Mouse (Mus musculus) CH12.LX (cell line): ENCODE measurements around the gene Dnajc30. TPM values are rescaled to one million over a fixed set of nuclear protein-coding genes. Genes with fewer than 3 reads are reported as not detected.

Source experiments
- DNase-seq: peaks from one replicate; pipeline ENCODE4 v3.0.0-alpha.2; 2013; ENCODE audit errors: extremely low read depth
- H3K27ac ChIP-seq: 2 replicates; pipeline ENCODE4 v1.5.1; 2012; ENCODE audit warnings: low read depth, mild to moderate bottlenecking, control low read depth, moderate library complexity; ENCODE audit not compliant: insufficient read depth
- H3K27me3 ChIP-seq: replicated peaks from 2 replicates; pipeline ENCODE3; 2012; ENCODE audit warnings: inconsistent platforms
- H3K36me3 ChIP-seq, 2 experiments: replicated peaks in 1 of 2; 2 replicates each; pipeline versions ENCODE3 to v1.6.1; 2012; ENCODE audit warnings: inconsistent platforms in 1 of 2, low read length in 1 of 2, mild to moderate bottlenecking in 1 of 2, mixed read lengths in 1 of 2, moderate library complexity in 1 of 2; ENCODE audit not compliant: control insufficient read depth in 1 of 2, insufficient read depth in 1 of 2
- H3K4me1 ChIP-seq, 2 experiments: 2 replicates each; pipeline ENCODE4 v1.6.1; 2012; ENCODE audit warnings: inconsistent platforms in 1 of 2, moderate library complexity in 1 of 2; ENCODE audit not compliant: insufficient read depth in 2 of 2, control insufficient read depth in 1 of 2
- H3K4me2 ChIP-seq: 2 replicates; pipeline ENCODE4 v1.6.1; 2012; ENCODE audit warnings: low read depth, mild to moderate bottlenecking, control low read depth; ENCODE audit not compliant: poor library complexity, insufficient read depth, severe bottlenecking
- H3K4me3 ChIP-seq, 3 experiments: fragments of 150-350 bp in 1 of 3; sonication (generic) in 1 of 3; replicated peaks in 1 of 3; 2 replicates each; pipeline versions ENCODE3 to v1.5.1; 2011 to 2012; ENCODE audit warnings: low read depth in 2 of 3, low read length in 2 of 3, mild to moderate bottlenecking in 2 of 3, moderate library complexity in 2 of 3, control low read depth in 1 of 3, improper control_type of control experiment in 1 of 3, inconsistent platforms in 1 of 3, mixed read lengths in 1 of 3; ENCODE audit not compliant: poor library complexity in 1 of 3
- H3K79me2 ChIP-seq: replicated peaks from 2 replicates; pipeline ENCODE4 v1.6.1; 2012; ENCODE audit warnings: mild to moderate bottlenecking, moderate library complexity; ENCODE audit not compliant: control insufficient read depth, poor library complexity, insufficient read depth, severe bottlenecking; ENCODE audit errors: extremely low read depth
- H3K9ac ChIP-seq: 2 replicates; pipeline ENCODE4 v1.6.1; 2012; ENCODE audit warnings: low read depth, mild to moderate bottlenecking, control low read depth, moderate library complexity; ENCODE audit not compliant: insufficient read depth
- H3K9me3 ChIP-seq: replicated peaks from 2 replicates; pipeline ENCODE3; 2012; ENCODE audit warnings: low read length, inconsistent platforms, mixed read lengths
- CTCF ChIP-seq, 2 experiments: IDR thresholded peaks in 1 of 2; conservative IDR thresholded peaks in 1 of 2; 2 replicates each; pipeline ENCODE4 v1.5.1; 2011 to 2012; ENCODE audit warnings: low read depth in 2 of 2, low read length in 2 of 2, improper control_type of control experiment in 1 of 2, inconsistent platforms in 1 of 2, mild to moderate bottlenecking in 1 of 2, moderate library complexity in 1 of 2
- ELF1 ChIP-seq: IDR thresholded peaks from 2 replicates; pipeline ENCODE4 v1.6.1; 2014; ENCODE audit warnings: low read depth, mild to moderate bottlenecking, inconsistent platforms, low read length, improper control_type of control experiment
- EP300 ChIP-seq: IDR thresholded peaks from 2 replicates; pipeline ENCODE4 v1.6.1; 2011; ENCODE audit warnings: low read length, improper control_type of control experiment
- HCFC1 ChIP-seq: IDR thresholded peaks from 2 replicates; pipeline ENCODE4 v1.6.1; 2012; ENCODE audit warnings: low read depth, mild to moderate bottlenecking, inconsistent platforms, low read length, improper control_type of control experiment
- JUN ChIP-seq: IDR thresholded peaks from 2 replicates; pipeline ENCODE4 v1.6.1; 2011; ENCODE audit warnings: low read depth, mild to moderate bottlenecking, low read length, improper control_type of control experiment, moderate library complexity; ENCODE audit not compliant: insufficient read depth
- KAT2A ChIP-seq: IDR thresholded peaks from 2 replicates; pipeline ENCODE4 v1.6.1; 2012; ENCODE audit warnings: low read length, improper control_type of control experiment, inconsistent platforms; ENCODE audit not compliant: insufficient replicate concordance
- MAFK ChIP-seq: IDR thresholded peaks from 2 replicates; pipeline ENCODE4 v1.6.1; 2011; ENCODE audit warnings: low read length, improper control_type of control experiment; ENCODE audit not compliant: insufficient replicate concordance
- MAZ ChIP-seq: IDR thresholded peaks from 2 replicates; pipeline ENCODE4 v1.6.1; 2012; ENCODE audit warnings: low read depth, mild to moderate bottlenecking, inconsistent platforms, low read length, improper control_type of control experiment, moderate library complexity
- MEF2A ChIP-seq: IDR thresholded peaks from 2 replicates; pipeline ENCODE4 v1.6.1; 2014; ENCODE audit warnings: low read depth, mild to moderate bottlenecking, inconsistent platforms, low read length, improper control_type of control experiment, borderline replicate concordance
- MYC ChIP-seq: IDR thresholded peaks from 2 replicates; pipeline ENCODE4 v1.6.1; 2011; ENCODE audit warnings: low read depth, mild to moderate bottlenecking, improper control_type of control experiment, low read length
- NELFE ChIP-seq: IDR thresholded peaks from 2 replicates; pipeline ENCODE4 v1.6.1; 2011; ENCODE audit warnings: low read depth, low read length, improper control_type of control experiment
- POLR2A ChIP-seq: IDR thresholded peaks from 2 replicates; pipeline ENCODE4 v1.6.1; 2011; ENCODE audit warnings: low read depth, mild to moderate bottlenecking, improper control_type of control experiment, low read length
- POLR2AphosphoS2 ChIP-seq: IDR thresholded peaks from 2 replicates; pipeline ENCODE4 v1.6.1; 2011; ENCODE audit warnings: low read depth, low read length, improper control_type of control experiment
- RAD21 ChIP-seq: IDR thresholded peaks from 2 replicates; pipeline ENCODE4 v1.6.1; 2011; ENCODE audit warnings: low read depth, mild to moderate bottlenecking, low read length, improper control_type of control experiment, moderate library complexity
- SIN3A ChIP-seq: IDR thresholded peaks from 2 replicates; pipeline ENCODE4 v1.6.1; 2012; ENCODE audit warnings: low read length, improper control_type of control experiment, inconsistent platforms
- SMC3 ChIP-seq: IDR thresholded peaks from 2 replicates; pipeline ENCODE4 v1.6.1; 2011; ENCODE audit warnings: low read depth, low read length, improper control_type of control experiment
- UBTF ChIP-seq: IDR thresholded peaks from 2 replicates; pipeline ENCODE4 v1.6.1; 2012; ENCODE audit warnings: low read depth, mild to moderate bottlenecking, inconsistent platforms, low read length, improper control_type of control experiment, moderate library complexity
- USF1 ChIP-seq: IDR thresholded peaks from 2 replicates; pipeline ENCODE4 v1.6.1; 2014; ENCODE audit warnings: low read depth, mild to moderate bottlenecking, inconsistent platforms, low read length, improper control_type of control experiment
- ZC3H11A ChIP-seq: IDR thresholded peaks from 2 replicates; pipeline ENCODE4 v1.6.1; 2012; ENCODE audit warnings: low read depth, mild to moderate bottlenecking, inconsistent platforms, low read length, improper control_type of control experiment
- ZKSCAN1 ChIP-seq: IDR thresholded peaks from 2 replicates; pipeline ENCODE4 v1.6.1; 2012; ENCODE audit warnings: low read depth, inconsistent platforms, low read length, improper control_type of control experiment, borderline replicate concordance
- ZMIZ1 ChIP-seq: IDR thresholded peaks from 2 replicates; pipeline ENCODE4 v1.6.1; 2012; ENCODE audit warnings: low read depth, mild to moderate bottlenecking, inconsistent platforms, low read length, improper control_type of control experiment
- dilution Hi-C: fragments of 300-500 bp; cut with MboI; formaldehyde crosslinking; loops from 2 replicates; pipeline ENCODE4 v1.14.3; 2020; ENCODE audit warnings: low sequenced_read_pairs; ENCODE audit not compliant: extremely low pct_unique_long_range_greater_than_20kb, extremely low pct_ligation_motif_present
- in situ Hi-C: fragments of 300-500 bp; cut with MboI; formaldehyde crosslinking; loops from 3 replicates; pipeline ENCODE4 v1.14.3; 2019; ENCODE audit warnings: low sequenced_read_pairs, low pct_ligation_motif_present, low pct_unique_long_range_greater_than_20kb, mixed read lengths
- polyA plus RNA-seq: library from polyadenylated mRNA; unstranded; fragments of >175 nt; gene quantifications from 2 replicates; pipeline ENCODE4 v1.2.1, GENCODE M21; 2012; ENCODE audit warnings: low read depth; ENCODE audit not compliant: insufficient read length
- total RNA-seq, 2 experiments: library from RNA; depleted of rRNA; stranded (reverse); fragments of 300-350 nt in 1 of 2; fragments of >200 nt in 1 of 2; gene quantifications; 2 replicates each; pipeline ENCODE4 v1.2.3; 2012 to 2014

Gene Dnajc30
- total and polyA plus RNA-seq, 3 experiments, result 4.9 to 9.6 (median 7.2) TPM

DNA sequence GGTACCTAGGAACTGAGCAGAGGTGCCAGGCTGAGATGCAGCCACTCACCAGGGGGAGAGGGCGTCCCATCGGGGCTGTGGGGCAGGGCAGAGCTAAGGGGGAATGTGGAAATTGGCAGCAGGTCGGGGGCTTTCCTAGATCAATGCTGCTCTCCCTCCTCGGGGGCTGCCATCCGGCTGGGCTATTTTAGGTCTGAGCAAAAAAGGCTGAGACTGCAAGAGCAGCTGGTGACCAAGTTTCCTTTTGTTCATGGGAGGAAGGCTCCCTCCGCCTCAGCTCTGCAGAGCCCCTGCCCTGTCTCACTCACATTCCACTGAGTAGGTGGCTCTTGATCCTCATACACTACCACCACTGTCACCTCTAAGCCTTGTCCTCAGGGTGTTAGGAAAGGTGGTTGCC lies 23.9 kb upstream of the Dnajc30 start:
- peaks cover 0 to 52% of the 10 kb centered on the region in 2 experiments for H3K36me3 ChIP-seq
- H3K4me2 ChIP-seq, result no peak overlapping the region

DNA sequence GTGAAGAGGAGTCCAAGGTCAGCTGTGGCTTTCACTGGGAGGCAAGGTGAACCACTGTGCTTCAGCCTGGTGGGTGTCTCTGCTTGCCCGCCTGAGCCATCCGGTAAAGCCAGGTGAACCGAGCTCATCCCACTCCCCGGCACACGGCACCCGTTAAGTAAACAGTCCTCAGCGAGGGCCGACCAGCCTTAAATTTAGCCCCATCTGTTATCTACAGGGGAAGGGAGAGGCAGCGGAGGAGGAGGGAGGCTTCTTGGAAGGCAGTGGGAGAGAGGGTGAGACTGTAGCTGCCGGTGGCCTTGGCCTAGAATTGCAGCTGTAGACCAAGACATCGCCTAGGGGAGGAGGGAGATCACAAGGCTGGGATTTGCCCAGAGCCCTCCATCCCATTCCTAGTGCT lies 23.2 kb upstream of the Dnajc30 start:
- Histone ChIP-seq H3K36me3 (peaks cover 0 to 59% of the 10 kb centered on the region in 2 experiments), H3K9me3 (no peaks in the 10 kb centered on the region), H3K27ac (no peak overlapping the region)
- in situ Hi-C loops, result no loop called here
- DNase-seq, result no peak
- TF ChIP-seq SMC3 (no peak), ZMIZ1 (no peak), RAD21 (no peak), CTCF (conservative IDR thresholded peaks at IDR 0.05 in 1 of 2, IDR thresholded peaks at IDR 0.05 in 1 of 2; ENCODE audit: low read depth in 2 of 2, low read length in 2 of 2) (no peak), KAT2A (no peak), ELF1 (no peak), ZC3H11A (no peak), HCFC1 (no peak), MAZ (no peak), ZKSCAN1 (no peak)
- TF ChIP-seq, all 38 proteins: peak for 0
- dilution Hi-C loops, result no loop called here
- no peak overlapping the region for H3K4me2 ChIP-seq
- H3K27me3 ChIP-seq, result no peaks in the 10 kb centered on the region
- H3K79me2 ChIP-seq, result no peaks in the 10 kb centered on the region
- no peak overlapping the region for H3K9ac ChIP-seq
- H3K4me3 ChIP-seq, result no peak overlapping the region
- H3K4me1 ChIP-seq, result no peaks in the 10 kb centered on the region

More for the DNA sequence above, 23.9 kb upstream of the Dnajc30 start:
- H3K4me1 ChIP-seq, result 0 out of 4 replicates have a peak, but pooled peaks cover 0 to 2% of the 10 kb centered on the region in 2 experiments
- no peak for DNase-seq
- dilution Hi-C loops (no loop called here), in situ Hi-C loops (no loop called here)
- no peaks in the 10 kb centered on the region for H3K79me2 ChIP-seq
- TF ChIP-seq KAT2A (no peak), HCFC1 (no peak), MYC (no peak), ZMIZ1 (no peak), SIN3A (no peak), NELFE (no peak), USF1 (no peak), POLR2AphosphoS2 (no peak), UBTF (no peak), JUN (no peak), SMC3 (no peak), POLR2A (no peak), MAFK (no peak), MEF2A (no peak), RAD21 (no peak), EP300 (no peak)
- H3K27ac ChIP-seq, result no peak overlapping the region
- no peak overlapping the region for H3K9ac ChIP-seq
- no peaks in the 10 kb centered on the region for H3K27me3 ChIP-seq
- H3K9me3 ChIP-seq, result no peaks in the 10 kb centered on the region
- H3K4me3 ChIP-seq, result no peak overlapping the region
